In genomic region chr10:42692794-42693193, GRCm38 (mm10) we compare ENCODE assay signal across 23 mouse cellular contexts.
DNase-seq lines count a peak whose midpoint lies in the region; ATAC-seq and TF ChIP-seq lines count a peak whose summit lies in the region.
"Had no signal": no experiment of that assay in that cellular context is flagged by ENCODE, and none has a peak within 500 bp of the region (broad histone marks: within the 10 kb centered on the region; RNA-seq: fewer than 3 reads in every experiment).

No protein-coding gene starts in this region.

- no peak for TF ChIP-seq POLR2A in liver, adult 2 months (IDR thresholded peaks at IDR 0.05; ENCODE audit: extremely low read depth, insufficient read depth, low read length)
- no peak for TF ChIP-seq POLR2A in cerebellum, adult 2 months (IDR thresholded peaks at IDR 0.05; ENCODE audit: borderline replicate concordance, insufficient read depth, low read length)

- no peaks in the 10 kb centered on the region for H3K27me3 ChIP-seq in forebrain, embryonic 11.5 days (ENCODE audit: control insufficient read depth, insufficient read depth, low read length)
- no peaks in the 10 kb centered on the region for H3K27me3 ChIP-seq in forebrain, embryonic 10.5 days (ENCODE audit: poor library complexity, severe bottlenecking)
- H3K27me3 ChIP-seq in liver, adult 2 months (ENCODE audit: control insufficient read depth, insufficient read depth, low read length) = no peaks in the 10 kb centered on the region
- H3K27me3 ChIP-seq in liver, embryonic 11.5 days (replicated peaks; ENCODE audit: control insufficient read depth, insufficient read depth, low read length) = no peaks in the 10 kb centered on the region
- no peaks in the 10 kb centered on the region for H3K27me3 ChIP-seq in liver, postnatal 0 days (ENCODE audit: insufficient read depth, low read length)
- no peaks in the 10 kb centered on the region for H3K27me3 ChIP-seq in cerebellum, adult 2 months (ENCODE audit: control insufficient read depth, insufficient read depth, low read length)
- H3K27me3 ChIP-seq: CH12.LX, Patski had no signal

- H3K4me3 ChIP-seq in forebrain, embryonic 11.5 days (ENCODE audit: low read depth, low read length) = no peak overlapping the region
- H3K4me3 ChIP-seq in forebrain, embryonic 10.5 days = no peak overlapping the region
- H3K4me3 ChIP-seq in liver, adult 2 months (ENCODE audit: insufficient read depth, low read depth, low read length) = no peak overlapping the region
- no peak overlapping the region for H3K4me3 ChIP-seq in liver, embryonic 11.5 days (ENCODE audit: low read depth, low read length)
- H3K4me3 ChIP-seq in liver, postnatal 0 days (ENCODE audit: low read depth, low read length) = no peak overlapping the region
- H3K4me3 ChIP-seq in cerebellum, adult 2 months (replicated peaks; ENCODE audit: insufficient read depth, low read depth, low read length) = no peak overlapping the region

- H3K9me3 ChIP-seq in forebrain, embryonic 11.5 days (ENCODE audit: control insufficient read depth, low read length) = no peaks in the 10 kb centered on the region
- H3K9me3 ChIP-seq in forebrain, embryonic 10.5 days = no peaks in the 10 kb centered on the region
- no peaks in the 10 kb centered on the region for H3K9me3 ChIP-seq in liver, embryonic 11.5 days (ENCODE audit: control insufficient read depth, low read length)
- no peaks in the 10 kb centered on the region for H3K9me3 ChIP-seq in liver, postnatal 0 days (ENCODE audit: low read length)
- H3K9me3 ChIP-seq: G1E had no signal

- TF ChIP-seq EP300 in liver, postnatal 0 days (IDR thresholded peaks at IDR 0.05; ENCODE audit: low read depth) = no peak

- no peak for ATAC-seq in forebrain, embryonic 11.5 days (replicated peaks; ENCODE audit: low FRiP score)
- ATAC-seq in liver, embryonic 11.5 days (replicated peaks; ENCODE audit: low FRiP score) = no peak
- peak; percentile 53; the same call in 1 of the 2 replicates for ATAC-seq in liver, postnatal 0 days
- ATAC-seq: activated CD4-positive, CD25-positive, alpha-beta regulatory T cell, adult 4 months; CD4-positive, CD25-positive, alpha-beta regulatory T cell, adult 4 months; Patski had no signal

- peak; percentile 7 for DNase-seq in forebrain, embryonic 11.5 days (ENCODE audit: low spot score)
- DNase-seq in forebrain, embryonic 10.5 days (ENCODE audit: extremely low spot score, low spot score) = no peak
- DNase-seq in liver, adult 2 months (ENCODE audit: extremely low read depth, low read depth, low spot score) = peak; percentile 63
- no peak for DNase-seq in liver, embryonic 11.5 days (ENCODE audit: low spot score)
- DNase-seq in liver, postnatal 0 days = no peak
- DNase-seq in liver (no peak), adipocyte (ENCODE audit: low spot score) (peak; percentile 16)
- no peak for DNase-seq in cerebellum, adult 2 months
- DNase-seq: adrenal gland, adult 2 months; adrenal gland, adult 8-10 months; adrenal gland, postnatal 10 days; adrenal gland, postnatal 14 days; adrenal gland, postnatal 25 days; adrenal gland, postnatal 36 days; B cell, adult 2 months; cerebellum, adult 11 months; cerebellum, adult 11-12 months; cerebellum, adult 18-20 months had no signal

- H3K79me2 ChIP-seq in liver, adult 2 months (ENCODE audit: control insufficient read depth, insufficient read depth, low read length) = no peaks in the 10 kb centered on the region

- no peak for TF ChIP-seq CTCF in liver, adult 2 months (IDR thresholded peaks at IDR 0.05; ENCODE audit: low read depth, low read length)
- TF ChIP-seq CTCF in liver, postnatal 0 days (IDR thresholded peaks at IDR 0.05; ENCODE audit: low read depth) = no peak
- TF ChIP-seq CTCF in cerebellum, adult 2 months (IDR thresholded peaks at IDR 0.05; ENCODE audit: borderline replicate concordance, insufficient read depth, low read depth, low read length) = no peak

- no peaks in the 10 kb centered on the region for H3K36me3 ChIP-seq in forebrain, embryonic 11.5 days (ENCODE audit: control insufficient read depth, insufficient read depth, low read length)
- H3K36me3 ChIP-seq in forebrain, embryonic 10.5 days (replicated peaks) = no peaks in the 10 kb centered on the region; the same call in 1 of the 2 replicates
- no peaks in the 10 kb centered on the region; the same call in 1 of the 2 replicates for H3K36me3 ChIP-seq in liver, adult 2 months (ENCODE audit: control insufficient read depth, insufficient read depth, low read length)
- H3K36me3 ChIP-seq in liver, embryonic 11.5 days (ENCODE audit: control insufficient read depth, insufficient read depth, low read length) = no peaks in the 10 kb centered on the region; the same call in 1 of the 2 replicates
- 0 out of 2 replicates have a peak, but pooled peaks cover 3% of the 10 kb centered on the region for H3K36me3 ChIP-seq in liver, postnatal 0 days (replicated peaks; ENCODE audit: insufficient read depth, low read length)

- no peak overlapping the region for H3K4me2 ChIP-seq in forebrain, embryonic 11.5 days (ENCODE audit: low read depth, low read length, severe bottlenecking)
- no peak overlapping the region for H3K4me2 ChIP-seq in liver, embryonic 11.5 days
- H3K4me2 ChIP-seq in liver, postnatal 0 days (ENCODE audit: low read depth, low read length) = no peak overlapping the region

- peaks cover 5% of the 10 kb centered on the region; the same call in 1 of the 2 replicates for H3K4me1 ChIP-seq in forebrain, embryonic 11.5 days (replicated peaks; ENCODE audit: control insufficient read depth, insufficient read depth, low read length)
- peaks cover 33% of the 10 kb centered on the region for H3K4me1 ChIP-seq in forebrain, embryonic 10.5 days
- H3K4me1 ChIP-seq in liver, adult 2 months (ENCODE audit: control insufficient read depth, insufficient read depth, low read length) = no peaks in the 10 kb centered on the region; the same call in 1 of the 2 replicates
- no peaks in the 10 kb centered on the region for H3K4me1 ChIP-seq in liver, embryonic 11.5 days (replicated peaks; ENCODE audit: control insufficient read depth, insufficient read depth, low read length)
- H3K4me1 ChIP-seq in liver, postnatal 0 days (ENCODE audit: insufficient read depth) = no peaks in the 10 kb centered on the region
- H3K4me1 ChIP-seq in cerebellum, adult 2 months (ENCODE audit: control insufficient read depth, insufficient read depth, low read length) = no peaks in the 10 kb centered on the region

- H3K9ac ChIP-seq in forebrain, embryonic 11.5 days (ENCODE audit: low read length) = no peak overlapping the region
- no peak overlapping the region for H3K9ac ChIP-seq in liver, adult 2 months (ENCODE audit: low read depth, low read length)
- no peak overlapping the region for H3K9ac ChIP-seq in liver, embryonic 11.5 days (ENCODE audit: low read depth, low read length)
- H3K9ac ChIP-seq in liver, postnatal 0 days (replicated peaks) = no peak overlapping the region

- no peak overlapping the region for H3K27ac ChIP-seq in forebrain, embryonic 11.5 days (ENCODE audit: low read depth, low read length)
- no peak overlapping the region for H3K27ac ChIP-seq in forebrain, embryonic 10.5 days
- no peak overlapping the region for H3K27ac ChIP-seq in liver, adult 2 months (replicated peaks; ENCODE audit: insufficient read depth, low read depth, low read length)
- H3K27ac ChIP-seq in liver, embryonic 11.5 days (ENCODE audit: low read depth, low read length) = no peak overlapping the region
- H3K27ac ChIP-seq in liver, postnatal 0 days (ENCODE audit: low read depth) = peak overlapping the region; percentile 18; the same call in 1 of the 2 replicates
- H3K27ac ChIP-seq in cerebellum, adult 2 months (ENCODE audit: insufficient read depth, low read length) = no peak overlapping the region

Comparison
In these comparisons a context has a peak if more than half of its experiments do, and no peak if none do; other contexts are left out.
1. DNase-seq: peak in forebrain, embryonic 11.5 days (single experiment), liver, adult 2 months (single experiment) and adipocyte (single experiment); none in forebrain, embryonic 10.5 days (single experiment), liver, embryonic 11.5 days (single experiment), liver, postnatal 0 days (single experiment), liver (single experiment) and cerebellum, adult 2 months (0 of 2).